ENCODE assay signal across 9 mouse cellular contexts in the genomic region with DNA sequence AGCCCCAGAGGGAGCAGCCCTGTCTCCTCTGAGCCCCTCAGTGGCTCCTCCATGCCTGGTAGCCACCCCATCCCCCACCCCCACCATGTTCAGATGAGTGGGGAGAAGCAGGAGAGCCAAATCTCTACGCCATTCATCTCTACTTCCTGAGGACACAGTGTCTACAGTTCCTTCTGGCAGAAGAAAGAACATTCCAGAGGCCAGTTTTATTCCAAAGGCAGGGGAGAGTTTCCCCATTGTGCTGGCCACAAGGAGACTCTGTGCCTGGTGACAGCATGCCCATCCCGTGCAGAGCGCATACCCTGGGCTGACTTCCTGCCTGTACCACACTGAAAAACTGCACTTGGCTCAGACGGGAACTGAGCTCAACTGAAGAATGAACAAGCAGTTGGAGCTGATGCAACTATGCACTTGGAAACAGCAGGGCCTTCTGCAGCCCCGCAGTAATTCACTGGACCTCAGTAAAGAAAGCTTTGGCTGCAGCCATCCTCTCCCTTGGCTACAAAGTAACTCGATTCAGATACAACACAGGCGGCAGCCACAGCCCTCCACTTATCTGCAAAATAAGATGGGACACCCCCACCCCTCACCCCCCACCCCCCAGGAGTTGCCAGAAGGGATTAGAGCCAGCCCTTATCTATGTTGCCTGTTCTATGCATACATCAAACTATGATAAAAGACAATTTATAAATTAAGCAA. TPM values are rescaled to one million over a fixed set of nuclear protein-coding genes. Genes with fewer than 3 reads are reported as not detected.
DNase-seq lines count a peak whose midpoint lies in the region; ATAC-seq and TF ChIP-seq lines count a peak whose summit lies in the region.
"Had no signal": no experiment of that assay in that cellular context is flagged by ENCODE, and none has a peak within 500 bp of the region (broad histone marks: within the 10 kb centered on the region; RNA-seq: fewer than 3 reads in every experiment).

No protein-coding gene starts in this region.

- no peak overlapping the region for H3K4me3 ChIP-seq in neural tube, embryonic 13.5 days
- no peak overlapping the region for H3K4me3 ChIP-seq in heart, postnatal 0 days (ENCODE audit: low read depth, low read length)
- H3K4me3 ChIP-seq in kidney, postnatal 0 days (replicated peaks; ENCODE audit: low read depth, low read length): no peak overlapping the region
- H3K4me3 ChIP-seq in liver, postnatal 0 days (ENCODE audit: low read depth, low read length): no peak overlapping the region

- no peak for TF ChIP-seq CTCF in heart, postnatal 0 days (IDR thresholded peaks at IDR 0.05; ENCODE audit: low read depth)
- no peak for TF ChIP-seq CTCF in kidney, postnatal 0 days (IDR thresholded peaks at IDR 0.05; ENCODE audit: low read depth)
- TF ChIP-seq CTCF in liver, postnatal 0 days (IDR thresholded peaks at IDR 0.05; ENCODE audit: low read depth): no peak

- peaks cover 12% of the 10 kb centered on the region; the same call in 1 of the 2 replicates for H3K4me1 ChIP-seq in neural tube, embryonic 13.5 days (replicated peaks)
- no peaks in the 10 kb centered on the region for H3K4me1 ChIP-seq in heart, postnatal 0 days (ENCODE audit: control insufficient read depth, insufficient read depth)
- 0 out of 2 replicates have a peak, but pooled peaks cover 7% of the 10 kb centered on the region for H3K4me1 ChIP-seq in kidney, postnatal 0 days (replicated peaks; ENCODE audit: insufficient read depth, low read length)
- no peaks in the 10 kb centered on the region for H3K4me1 ChIP-seq in liver, postnatal 0 days (ENCODE audit: insufficient read depth)

- peak; percentile 92 for ATAC-seq in neural tube, embryonic 13.5 days (ENCODE audit: low read depth)
- peak; percentile 84 for ATAC-seq in heart, postnatal 0 days (ENCODE audit: insufficient read depth, low read depth)
- peak; percentile 38; the same call in 1 of the 2 replicates for ATAC-seq in kidney, postnatal 0 days (replicated peaks; ENCODE audit: low FRiP score, low read depth)
- 0 out of 2 replicates have a peak, but pooled peaks have one; percentile 40 for ATAC-seq in liver, postnatal 0 days

- no peaks in the 10 kb centered on the region for H3K36me3 ChIP-seq in neural tube, embryonic 13.5 days
- no peaks in the 10 kb centered on the region for H3K36me3 ChIP-seq in heart, postnatal 0 days (replicated peaks; ENCODE audit: control insufficient read depth, insufficient read depth, low read length)
- no peaks in the 10 kb centered on the region for H3K36me3 ChIP-seq in kidney, postnatal 0 days (ENCODE audit: insufficient read depth, low read length)
- H3K36me3 ChIP-seq in liver, postnatal 0 days (replicated peaks; ENCODE audit: insufficient read depth, low read length): no peaks in the 10 kb centered on the region

- H3K9me3 ChIP-seq in neural tube, embryonic 13.5 days: no peaks in the 10 kb centered on the region
- no peaks in the 10 kb centered on the region for H3K9me3 ChIP-seq in heart, postnatal 0 days (replicated peaks; ENCODE audit: control insufficient read depth, low read length)
- H3K9me3 ChIP-seq in kidney, postnatal 0 days (replicated peaks; ENCODE audit: low read length): no peaks in the 10 kb centered on the region
- no peaks in the 10 kb centered on the region for H3K9me3 ChIP-seq in liver, postnatal 0 days (ENCODE audit: low read length)

- no peaks in the 10 kb centered on the region for H3K27me3 ChIP-seq in neural tube, embryonic 13.5 days
- no peaks in the 10 kb centered on the region for H3K27me3 ChIP-seq in heart, postnatal 0 days (ENCODE audit: control insufficient read depth, insufficient read depth, low read length)
- no peaks in the 10 kb centered on the region for H3K27me3 ChIP-seq in kidney, postnatal 0 days (ENCODE audit: insufficient read depth, low read length)
- no peaks in the 10 kb centered on the region for H3K27me3 ChIP-seq in liver, postnatal 0 days (ENCODE audit: insufficient read depth, low read length)

- TF ChIP-seq EP300 in heart, postnatal 0 days (IDR thresholded peaks at IDR 0.05; ENCODE audit: low read depth): no peak
- no peak for TF ChIP-seq EP300 in liver, postnatal 0 days (IDR thresholded peaks at IDR 0.05; ENCODE audit: low read depth)

- peak overlapping the region; percentile 76 for H3K27ac ChIP-seq in neural tube, embryonic 13.5 days (replicated peaks)
- H3K27ac ChIP-seq in heart, postnatal 0 days (ENCODE audit: low read depth): peak overlapping the region; percentile 67
- peak overlapping the region; percentile 66 for H3K27ac ChIP-seq in kidney, postnatal 0 days
- H3K27ac ChIP-seq in liver, postnatal 0 days (ENCODE audit: low read depth): no peak overlapping the region

- H3K9ac ChIP-seq in neural tube, embryonic 13.5 days: no peak overlapping the region
- H3K9ac ChIP-seq in heart, postnatal 0 days (replicated peaks; ENCODE audit: low read depth, low read length): no peak overlapping the region
- H3K9ac ChIP-seq in kidney, postnatal 0 days (ENCODE audit: low read depth, low read length): no peak overlapping the region
- no peak overlapping the region for H3K9ac ChIP-seq in liver, postnatal 0 days (replicated peaks)

- WGBS in neural tube, embryonic 13.5 days: 37% methylated on average over 7 of the region's 7 CpGs
- WGBS in heart, postnatal 0 days: 13% methylated on average over 7 of the region's 7 CpGs
- WGBS in kidney, postnatal 0 days: 26% methylated on average over 7 of the region's 7 CpGs
- 10% methylated on average over 7 of the region's 7 CpGs for WGBS in liver, postnatal 0 days (ENCODE audit: insufficient replicate concordance)

- no peak overlapping the region for H3K4me2 ChIP-seq in neural tube, embryonic 13.5 days
- no peak overlapping the region for H3K4me2 ChIP-seq in heart, postnatal 0 days (ENCODE audit: low read depth, low read length)
- H3K4me2 ChIP-seq in kidney, postnatal 0 days (ENCODE audit: low read length): no peak overlapping the region
- H3K4me2 ChIP-seq in liver, postnatal 0 days (ENCODE audit: low read depth, low read length): no peak overlapping the region

- DNase-seq in neural tube, embryonic 10.5 days (ENCODE audit: extremely low spot score, low spot score): no peak
- DNase-seq in fibroblast of lung, adult 2 months (ENCODE audit: low read depth): peak; percentile 86
- peak; percentile 61 for DNase-seq in heart, postnatal 0 days (ENCODE audit: low spot score)
- DNase-seq in kidney, postnatal 0 days (ENCODE audit: low spot score): peak; percentile 75
- DNase-seq in liver, postnatal 0 days: peak; percentile 21
- DNase-seq in right cerebral cortex, postnatal 14 days: peak; percentile 30
- DNase-seq in thymus, postnatal 4 days: no peak

RNA-seq across cellular contexts. Expression of gene Col5a3, which starts 20.6 kb away (rescaled TPM):
- 0.45 and 0.59 TPM in 2 replicates for polyA plus RNA-seq in neural tube, embryonic 13.5 days (2015; fragmentation: Nextera tagmentation; extraction: Ambion mirVana)
- 4.6 and 8.8 TPM in 2 replicates for total RNA-seq in heart, postnatal 0 days (2014; rRNA removed; ENCODE audit: low replicate concordance)
- 1.4 and 1.6 TPM in 2 replicates for polyA plus RNA-seq in heart, postnatal 0 days (2015; fragmentation: Nextera tagmentation; extraction: Ambion mirVana)
- polyA plus RNA-seq in kidney, postnatal 0 days (2015; fragmentation: Nextera tagmentation; extraction: Ambion mirVana): 0.82 and 1.2 TPM in 2 replicates
- 0.83 and 1.0 TPM in 2 replicates for polyA plus RNA-seq in liver, postnatal 0 days (2015; fragmentation: Nextera tagmentation; extraction: Ambion mirVana)

RNA-seq across cellular contexts. Expression of gene Rdh8, which starts 24.0 kb away (rescaled TPM):
- polyA plus RNA-seq in neural tube, embryonic 13.5 days (2015; fragmentation: Nextera tagmentation; extraction: Ambion mirVana): not detected in 2 replicates
- total RNA-seq in heart, postnatal 0 days (2014; rRNA removed; ENCODE audit: low replicate concordance): not detected in 2 replicates
- polyA plus RNA-seq in heart, postnatal 0 days (2015; fragmentation: Nextera tagmentation; extraction: Ambion mirVana): not detected in 2 replicates
- polyA plus RNA-seq in kidney, postnatal 0 days (2015; fragmentation: Nextera tagmentation; extraction: Ambion mirVana): not detected in 2 replicates
- not detected in 2 replicates for polyA plus RNA-seq in liver, postnatal 0 days (2015; fragmentation: Nextera tagmentation; extraction: Ambion mirVana)
- polyA plus RNA-seq: liver, embryonic 16.5 days had no signal

RNA-seq across cellular contexts. Expression of gene Olfm2, which starts 48.1 kb away (rescaled TPM):
- polyA plus RNA-seq in neural tube, embryonic 13.5 days (2015; fragmentation: Nextera tagmentation; extraction: Ambion mirVana): 127 and 128 TPM in 2 replicates
- total RNA-seq in heart, postnatal 0 days (2014; rRNA removed; ENCODE audit: low replicate concordance): 3.1 TPM in 1 of 2 replicates, not detected in the other
- 0.20 and 0.34 TPM in 2 replicates for polyA plus RNA-seq in heart, postnatal 0 days (2015; fragmentation: Nextera tagmentation; extraction: Ambion mirVana)
- polyA plus RNA-seq in kidney, postnatal 0 days (2015; fragmentation: Nextera tagmentation; extraction: Ambion mirVana): 3.4 and 3.6 TPM in 2 replicates
- polyA plus RNA-seq in liver, postnatal 0 days (2015; fragmentation: Nextera tagmentation; extraction: Ambion mirVana): 0.20 and 0.34 TPM in 2 replicates

Comparison
In these comparisons a context has a peak if more than half of its experiments do, and no peak if none do; other contexts are left out.
1. ATAC-seq: peak in every context shown above with its lines; median percentile 92 in neural tube, embryonic 13.5 days; 84 in heart, postnatal 0 days; 40 in liver, postnatal 0 days; 38 in kidney, postnatal 0 days.
2. DNase-seq: peak in fibroblast of lung, adult 2 months (single experiment), heart, postnatal 0 days (single experiment), kidney, postnatal 0 days (single experiment), liver, postnatal 0 days (single experiment) and right cerebral cortex, postnatal 14 days (single experiment); none in neural tube, embryonic 10.5 days (single experiment) and thymus, postnatal 4 days (single experiment).
3. RNA of gene Olfm2, which starts 48.1 kb away (polyA plus RNA-seq): 127 to 128 TPM in neural tube, embryonic 13.5 days; 3.4 to 3.6 TPM in kidney, postnatal 0 days, 0.20 to 0.34 TPM in liver, postnatal 0 days and 0.20 to 0.34 TPM in heart, postnatal 0 days; every median in the first group is over 10 times any median in the second.